Mouse (Mus musculus) MEL (cell line): ENCODE measurements at regions not wholly inside any gene's neighbourhood (a gene's known extent, or its start where the extent isn't known, plus 50 kb on each side); places are given as distances from the start of the nearest gene placed in this dataset.

Source experiments
- CTCF ChIP-seq, 3 experiments: IDR thresholded peaks in 2 of 3; conservative IDR thresholded peaks in 1 of 3; 2 replicates each; pipeline ENCODE4 v1.5.1; 2011 to 2012; ENCODE audit warnings: low read length in 3 of 3, low read depth in 2 of 3, mild to moderate bottlenecking in 2 of 3, improper control_type of control experiment in 1 of 3, inconsistent platforms in 1 of 3, mixed read lengths in 1 of 3, moderate library complexity in 1 of 3; ENCODE audit not compliant: control insufficient read depth in 1 of 3, insufficient read depth in 1 of 3, poor library complexity in 1 of 3, severe bottlenecking in 1 of 3
- ELF1 ChIP-seq: IDR thresholded peaks from 2 replicates; pipeline ENCODE4 v1.6.1; 2014; ENCODE audit warnings: low read depth, mild to moderate bottlenecking, inconsistent platforms, low read length, improper control_type of control experiment, moderate library complexity
- MYB ChIP-seq: IDR thresholded peaks from 2 replicates; pipeline ENCODE4 v1.6.1; 2011; ENCODE audit warnings: mild to moderate bottlenecking, low read depth, low read length, improper control_type of control experiment
- NELFE ChIP-seq: IDR thresholded peaks from 2 replicates; pipeline ENCODE4 v1.6.1; 2011; ENCODE audit warnings: low read depth, low read length, improper control_type of control experiment
- POLR2A ChIP-seq, 2 experiments: IDR thresholded peaks; 2 replicates each; pipeline ENCODE4 v1.6.1; 2011 to 2012; ENCODE audit warnings: low read length in 2 of 2, mild to moderate bottlenecking in 2 of 2, control low read depth in 1 of 2, improper control_type of control experiment in 1 of 2, low read depth in 1 of 2, moderate library complexity in 1 of 2; ENCODE audit not compliant: control insufficient read depth in 1 of 2, insufficient read depth in 1 of 2, poor library complexity in 1 of 2
- POLR2AphosphoS2 ChIP-seq: IDR thresholded peaks from 2 replicates; pipeline ENCODE4 v1.6.1; 2011; ENCODE audit warnings: low read length, improper control_type of control experiment
- SMC3 ChIP-seq: IDR thresholded peaks from 2 replicates; pipeline ENCODE4 v1.6.1; 2011; ENCODE audit warnings: low read depth, low read length, improper control_type of control experiment
- TAL1 ChIP-seq: IDR thresholded peaks from 2 replicates; pipeline ENCODE4 v1.6.1; 2012; ENCODE audit warnings: mild to moderate bottlenecking, inconsistent platforms, low read length, moderate library complexity, mixed read lengths
- TBP ChIP-seq: IDR thresholded peaks from 2 replicates; pipeline ENCODE4 v1.8.0; 2011; ENCODE audit warnings: low read depth, low read length, improper control_type of control experiment
- TCF12 ChIP-seq: IDR thresholded peaks from 2 replicates; pipeline ENCODE4 v1.6.1; 2014; ENCODE audit warnings: low read depth, mild to moderate bottlenecking, inconsistent platforms, low read length, improper control_type of control experiment, moderate library complexity
- USF1 ChIP-seq: IDR thresholded peaks from 2 replicates; pipeline ENCODE4 v1.6.1; 2014; ENCODE audit warnings: low read depth, mild to moderate bottlenecking, inconsistent platforms, low read length, improper control_type of control experiment, moderate library complexity
- ZC3H11A ChIP-seq: IDR thresholded peaks from 2 replicates; pipeline ENCODE4 v1.6.1; 2012; ENCODE audit warnings: low read depth, mild to moderate bottlenecking, inconsistent platforms, low read length, improper control_type of control experiment
- ZNF384 ChIP-seq: IDR thresholded peaks from 2 replicates; pipeline ENCODE4 v1.6.1; 2012; ENCODE audit warnings: low read depth, mild to moderate bottlenecking, inconsistent platforms, low read length, improper control_type of control experiment

DNA sequence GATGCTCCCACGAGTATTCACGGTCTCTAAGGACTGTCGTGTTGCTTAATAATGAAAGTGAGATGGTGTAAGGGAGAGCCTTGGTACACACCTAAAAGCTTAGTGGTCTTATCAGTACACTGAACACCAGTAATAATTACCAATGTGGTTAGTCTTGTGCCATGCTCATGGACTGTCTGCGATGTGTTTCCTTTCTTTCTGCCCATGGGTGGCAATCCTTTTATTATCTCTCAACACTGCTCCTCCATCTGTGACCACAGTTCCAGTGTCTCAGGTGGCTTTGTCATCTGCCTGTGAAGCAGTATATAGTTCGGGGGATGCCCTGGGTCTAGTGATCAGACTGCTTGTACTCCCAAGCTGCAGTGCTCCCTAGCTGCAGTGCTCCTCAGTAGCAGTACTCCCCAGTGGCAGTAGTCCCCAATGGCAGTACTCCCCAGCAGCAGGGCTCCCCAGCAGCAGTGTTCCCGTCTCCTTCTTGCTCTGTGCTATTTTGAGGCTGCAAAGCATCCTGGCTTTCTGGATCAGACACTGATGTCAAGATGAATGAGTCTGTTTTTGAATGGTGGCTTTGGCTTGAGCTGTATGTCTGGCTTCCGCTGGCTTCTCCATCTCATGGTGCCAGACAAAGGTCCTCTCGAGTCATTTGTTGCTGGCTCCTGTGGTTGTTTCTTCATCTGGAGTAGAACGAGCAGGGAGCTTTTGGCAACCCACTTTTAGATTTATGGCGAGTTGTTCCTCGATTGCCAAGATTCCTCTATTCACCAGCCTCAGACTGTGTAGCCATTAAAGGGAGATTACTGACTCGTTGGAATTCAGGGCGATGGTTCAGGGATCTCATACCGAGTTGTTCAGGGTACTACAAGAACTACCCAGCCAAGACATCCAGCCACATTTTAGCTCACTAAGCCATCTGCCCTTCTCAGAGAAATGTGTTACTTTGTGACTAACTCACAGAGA, 88.4 kb upstream of the Plxnc1 start:
- no peak for TF ChIP-seq POLR2A (IDR thresholded peaks at IDR 0.05; ENCODE audit: control insufficient read depth in 1 of 2, insufficient read depth in 1 of 2, low read depth in 1 of 2, low read length in 2 of 2, poor library complexity in 1 of 2)
- no peak for TF ChIP-seq TCF12
- TF ChIP-seq CTCF (IDR thresholded peaks at IDR 0.05 in 2 of 3, conservative IDR thresholded peaks at IDR 0.05 in 1 of 3; ENCODE audit: control insufficient read depth in 1 of 3, insufficient read depth in 1 of 3, low read depth in 2 of 3, low read length in 3 of 3, poor library complexity in 1 of 3, severe bottlenecking in 1 of 3) = no peak
- TF ChIP-seq SMC3 = no peak
- TF ChIP-seq USF1 = no peak
- TF ChIP-seq NELFE = no peak
- no peak for TF ChIP-seq ELF1
- TF ChIP-seq TBP = no peak
- no peak for TF ChIP-seq POLR2AphosphoS2
- TF ChIP-seq ZNF384 = no peak
- no peak for TF ChIP-seq TAL1
- no peak for TF ChIP-seq MYB
- TF ChIP-seq ZC3H11A = no peak
